Mouse (Mus musculus) midbrain, postnatal 0 days (tissue): Measurements from ENCODE around the gene Gm853. TPM values are rescaled to one million over a fixed set of nuclear protein-coding genes. Genes with fewer than 3 reads are reported as not detected.

Experiments
- ATAC-seq: fragments of 200-750 bp; cut with Nextera tagmentation; 2 replicates; pipeline ENCODE4 v1.8.0; 2017; ENCODE audit warnings: moderate number of reproducible peaks, mild to moderate bottlenecking, moderate TSS enrichment, moderate library complexity; ENCODE audit not compliant: low FRiP score
- DNase-seq: peaks from one replicate; pipeline ENCODE4 v3.0.0-alpha.2; 2015; ENCODE audit warnings: low spot score
- H3K27ac ChIP-seq: fragments of 300-500 bp; sonication (generic); 2 replicates; pipeline ENCODE4 v1.5.1; 2014; ENCODE audit warnings: low read depth, mild to moderate bottlenecking, low read length, mixed read lengths
- H3K27me3 ChIP-seq: fragments of 300-500 bp; sonication (generic); 2 replicates; pipeline ENCODE4 v1.6.1; 2014; ENCODE audit warnings: low read length, control low read depth, mixed read lengths; ENCODE audit not compliant: insufficient read depth
- H3K36me3 ChIP-seq: fragments of 300-500 bp; sonication (generic); 2 replicates; pipeline ENCODE4 v1.6.1; 2014; ENCODE audit warnings: low read length, control low read depth, mixed read lengths; ENCODE audit not compliant: insufficient read depth
- H3K4me1 ChIP-seq: fragments of 300-500 bp; sonication (generic); 2 replicates; pipeline ENCODE4 v1.6.1; 2014; ENCODE audit warnings: mild to moderate bottlenecking, control low read depth, antibody characterized with exemption, low read length, mixed read lengths; ENCODE audit not compliant: insufficient read depth
- H3K4me2 ChIP-seq: fragments of 300-500 bp; sonication (generic); 2 replicates; pipeline ENCODE4 v1.6.1; 2014; ENCODE audit warnings: low read depth, mild to moderate bottlenecking, low read length, mixed read lengths; ENCODE audit not compliant: poor library complexity, severe bottlenecking
- H3K4me3 ChIP-seq: fragments of 300-500 bp; sonication (generic); 2 replicates; pipeline ENCODE4 v1.5.1; 2014; ENCODE audit warnings: low read depth, mild to moderate bottlenecking, low read length, moderate library complexity
- H3K9ac ChIP-seq: fragments of 300-500 bp; sonication (generic); replicated peaks from 2 replicates; pipeline ENCODE4 v1.6.1; 2014; ENCODE audit warnings: mild to moderate bottlenecking, low read length, moderate library complexity, mixed read lengths; ENCODE audit not compliant: poor library complexity, severe bottlenecking
- H3K9me3 ChIP-seq: fragments of 300-500 bp; sonication (generic); 2 replicates; pipeline ENCODE4 v1.6.1; 2016; ENCODE audit warnings: low read length, control low read depth
- CTCF ChIP-seq: IDR thresholded peaks from 2 replicates; pipeline ENCODE4 v1.5.1; 2016; ENCODE audit warnings: antibody characterized with exemption, mild to moderate bottlenecking
- WGBS: fragments of 180-500 bp; shearing (Covaris S2); extraction: QIAGEN DNeasy Blood & Tissue Kit; methylation state at CpG from one replicate; pipeline ENCODE4 v1.1.7; 2014; 5-methylcytosine and 5-hydroxymethylcytosine counted together
- polyA plus RNA-seq: library from polyadenylated mRNA; unstranded; fragments of >200 nt; fragmentation: Nextera tagmentation; extraction: Ambion mirVana; gene quantifications from 2 replicates; pipeline ENCODE4 v1.2.1, GENCODE M21; 2015
- total RNA-seq: library from RNA; depleted of rRNA; stranded (reverse); fragments of >200 nt; gene quantifications from 2 replicates; pipeline ENCODE4 v1.2.3, GENCODE M21; 2014

The Gm853 gene
- total and polyA plus RNA-seq, 2 experiments from 2014 or later = 0.49 TPM; not detected in 1

DNA sequence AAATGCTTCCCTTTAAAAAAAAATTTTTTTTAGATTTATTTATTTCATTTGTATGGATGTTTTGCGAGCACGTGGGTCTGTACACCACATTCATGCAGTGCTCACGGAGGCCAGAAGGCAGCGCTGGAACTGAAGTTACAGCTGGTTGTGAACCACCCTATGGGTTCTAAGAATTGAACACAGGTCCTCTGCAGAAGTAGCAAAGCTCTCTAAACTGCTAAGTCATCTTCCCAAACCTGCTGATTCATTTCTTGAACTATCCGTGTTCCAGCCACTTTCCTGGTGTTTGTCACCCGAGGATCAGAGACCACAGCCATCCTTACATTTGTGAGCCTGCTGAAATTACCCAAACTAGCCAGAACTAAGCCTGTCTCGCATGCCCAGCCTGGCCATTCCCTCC lies 9.8 kb downstream of the Gm853 start:
- H3K4me3 ChIP-seq = no peak overlapping the region
- H3K27me3 ChIP-seq = no peaks in the 10 kb centered on the region
- H3K4me2 ChIP-seq = no peak overlapping the region
- no peak overlapping the region for H3K9ac ChIP-seq
- no peaks in the 10 kb centered on the region for H3K9me3 ChIP-seq
- no peaks in the 10 kb centered on the region for H3K36me3 ChIP-seq
- H3K4me1 ChIP-seq = no peaks in the 10 kb centered on the region
- ATAC-seq (no peak), DNase-seq (no peak)
- H3K27ac ChIP-seq = no peak overlapping the region
- TF ChIP-seq CTCF = no peak
- 78% methylated on average over 7 of the region's 7 CpGs for WGBS

DNA sequence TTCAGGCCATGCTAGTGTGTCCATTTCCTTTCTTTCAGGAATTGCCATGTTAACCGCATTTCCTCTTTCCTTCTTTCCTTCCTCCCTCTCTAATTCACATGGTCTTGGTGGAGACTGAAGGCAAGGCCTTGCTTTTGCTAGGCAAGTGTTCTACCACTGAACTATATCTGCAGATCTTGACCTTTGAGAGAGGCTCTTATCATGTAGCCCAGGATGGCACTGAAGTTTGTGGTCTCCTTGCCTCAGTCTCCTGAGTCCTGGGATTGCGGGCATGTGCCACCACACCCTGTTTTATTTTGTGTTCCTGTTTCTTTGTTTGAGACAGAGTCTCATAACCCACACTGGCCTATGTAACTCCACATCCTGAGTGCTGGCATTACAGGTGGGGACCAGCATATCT lies 10.3 kb downstream of the Gm853 start:
- no peaks in the 10 kb centered on the region for H3K4me1 ChIP-seq
- WGBS = 84% methylated on average over 2 of the region's 2 CpGs
- no peak overlapping the region for H3K9ac ChIP-seq
- TF ChIP-seq CTCF = no peak
- H3K4me3 ChIP-seq = no peak overlapping the region
- no peak overlapping the region for H3K4me2 ChIP-seq
- no peaks in the 10 kb centered on the region for H3K9me3 ChIP-seq
- DNase-seq (no peak), ATAC-seq (no peak)
- H3K36me3 ChIP-seq = no peaks in the 10 kb centered on the region
- H3K27me3 ChIP-seq = no peaks in the 10 kb centered on the region
- H3K27ac ChIP-seq = no peak overlapping the region

DNA sequence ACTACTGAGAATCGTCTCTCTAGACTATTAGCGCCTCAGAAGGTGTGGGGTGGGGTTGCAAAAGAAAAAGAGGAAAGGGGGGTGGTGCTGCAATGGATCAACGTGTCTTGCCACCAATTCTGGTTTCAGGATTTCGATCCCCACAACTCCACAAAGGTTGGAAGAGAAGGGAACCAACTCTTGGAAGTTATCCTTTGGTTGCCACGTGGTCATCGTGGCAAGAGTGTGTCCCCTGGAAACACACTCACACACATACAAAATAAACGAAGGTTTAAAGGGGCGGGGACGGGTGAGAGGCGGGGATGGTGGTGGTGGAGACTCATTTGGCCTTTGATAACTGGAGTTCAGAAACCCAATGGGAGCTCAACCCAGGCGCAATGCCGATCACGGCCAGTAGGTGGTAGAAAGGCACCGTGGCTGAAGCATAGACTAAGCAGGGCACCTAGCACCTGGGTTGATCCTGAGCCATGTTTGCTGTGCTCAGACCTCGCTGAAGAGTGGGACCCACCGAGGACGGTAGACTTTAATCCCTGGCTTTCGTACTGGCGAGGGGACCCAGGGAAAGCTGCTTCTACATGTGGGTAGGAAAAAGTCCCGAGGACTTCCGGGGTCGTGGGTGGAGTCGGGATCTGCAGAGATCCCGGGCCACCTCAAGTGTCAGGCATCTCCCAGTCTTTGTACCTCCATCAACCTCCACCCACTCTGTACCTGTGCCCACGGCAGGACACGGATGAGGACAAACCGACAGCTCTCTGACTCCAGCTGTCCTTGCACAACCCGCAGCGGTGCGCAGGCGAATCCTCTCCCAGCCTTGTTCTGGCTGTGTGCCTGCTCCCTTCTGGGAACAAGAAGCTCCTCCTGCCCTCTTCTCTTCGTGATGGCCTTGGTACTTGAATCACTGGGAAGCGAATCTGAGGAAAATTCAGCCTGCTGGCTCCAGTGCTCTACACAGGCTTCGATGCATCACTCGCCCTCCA lies 23.2 kb downstream of the Gm853 start:
- H3K27ac ChIP-seq = no peak overlapping the region
- peak; percentile 82 for DNase-seq
- TF ChIP-seq CTCF = peak; percentile 96
- H3K4me1 ChIP-seq = peaks cover 5% of the 10 kb centered on the region; the same call in 1 of the 2 replicates
- ATAC-seq = peak; percentile 74
- H3K36me3 ChIP-seq = no peaks in the 10 kb centered on the region
- H3K9me3 ChIP-seq = no peaks in the 10 kb centered on the region
- 14% methylated on average over 35 of the region's 35 CpGs for WGBS
- H3K9ac ChIP-seq = peak overlapping the region; percentile 47
- peak overlapping the region; percentile 26 for H3K4me3 ChIP-seq
- H3K27me3 ChIP-seq = no peaks in the 10 kb centered on the region
- H3K4me2 ChIP-seq = peak overlapping the region; percentile 52

DNA sequence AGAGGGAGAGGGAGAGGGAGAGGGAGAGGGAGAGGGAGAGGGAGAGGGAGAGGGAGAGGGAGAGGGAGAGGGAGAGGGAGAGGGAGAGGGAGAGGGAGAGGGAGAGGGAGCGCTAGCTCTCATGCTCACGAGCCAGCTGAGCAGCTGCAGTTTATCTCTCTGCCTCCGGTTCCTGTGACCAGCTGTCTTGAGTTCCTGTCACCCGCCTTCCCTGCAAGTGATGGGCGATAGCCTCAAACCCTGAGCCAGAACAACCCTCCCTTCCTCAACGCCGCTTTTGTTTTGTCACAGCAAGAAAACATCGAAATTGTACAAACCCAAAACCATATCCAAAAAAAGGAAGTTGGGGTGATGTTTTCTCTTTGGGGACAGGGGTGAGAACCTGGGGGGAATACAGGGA lies 25.7 kb downstream of the Gm853 start:
- TF ChIP-seq CTCF = no peak
- no peaks in the 10 kb centered on the region for H3K27me3 ChIP-seq
- no peaks in the 10 kb centered on the region for H3K9me3 ChIP-seq
- H3K27ac ChIP-seq = no peak overlapping the region
- no peak overlapping the region for H3K4me2 ChIP-seq
- ATAC-seq = no peak
- H3K4me1 ChIP-seq = peaks cover 5% of the 10 kb centered on the region; the same call in 1 of the 2 replicates
- H3K36me3 ChIP-seq = no peaks in the 10 kb centered on the region
- no peak overlapping the region for H3K4me3 ChIP-seq
- 86% methylated on average over 8 of the region's 8 CpGs for WGBS
- no peak for DNase-seq
- H3K9ac ChIP-seq = no peak overlapping the region

DNA sequence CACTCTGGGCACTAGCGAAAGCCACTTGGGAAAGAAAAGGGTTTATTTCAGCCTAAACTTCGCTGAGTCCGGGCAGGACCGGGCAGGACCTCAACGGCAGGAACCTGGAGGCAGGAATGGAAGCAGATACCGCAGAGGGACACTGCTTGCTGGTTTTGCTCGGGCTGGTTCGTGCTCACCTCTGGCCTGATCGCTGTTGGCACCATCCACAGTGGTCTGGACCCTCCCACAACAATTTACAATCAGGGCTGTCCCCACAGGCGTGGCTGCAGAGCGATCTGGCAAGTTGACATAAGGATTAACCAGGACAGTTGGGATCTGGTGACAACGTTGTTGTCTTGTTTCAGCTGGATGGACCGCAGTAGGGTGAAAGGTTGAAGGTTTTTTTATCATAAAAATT lies 26.3 kb downstream of the Gm853 start:
- DNase-seq = no peak
- no peak for ATAC-seq
- TF ChIP-seq CTCF = no peak

DNA sequence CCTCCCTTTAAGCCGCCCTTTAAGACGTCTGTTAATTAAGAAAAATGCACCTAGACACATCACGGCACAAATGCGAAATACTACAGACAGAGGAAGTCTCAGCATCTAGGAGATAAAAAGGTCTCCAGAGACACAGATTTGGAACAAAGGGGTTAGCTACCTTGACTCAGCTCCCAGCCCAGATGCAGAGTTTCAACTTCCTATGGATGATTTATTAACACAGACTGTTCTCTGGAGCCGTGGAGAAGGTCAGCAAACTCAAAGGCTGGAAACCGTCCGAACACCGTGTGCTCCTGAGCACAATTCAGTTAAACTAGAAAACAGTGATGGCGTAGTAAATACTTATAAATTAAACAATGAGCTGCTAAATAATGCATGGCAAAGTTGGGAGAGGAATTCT lies 29.9 kb downstream of the Gm853 start:
- Histone ChIP-seq H3K9me3 (no peaks in the 10 kb centered on the region), H3K4me3 (no peak overlapping the region), H3K4me2 (no peak overlapping the region), H3K4me1 (no peaks in the 10 kb centered on the region), H3K9ac (no peak overlapping the region), H3K27ac (no peak overlapping the region), H3K36me3 (no peaks in the 10 kb centered on the region), H3K27me3 (no peaks in the 10 kb centered on the region)
- TF ChIP-seq CTCF = no peak
- ATAC-seq (no peak), DNase-seq (no peak)
- WGBS = 51% methylated on average over 9 of the region's 9 CpGs

More for the DNA sequence above, 26.3 kb downstream of the Gm853 start:
- no peak overlapping the region for H3K9ac ChIP-seq
- no peaks in the 10 kb centered on the region for H3K36me3 ChIP-seq
- peaks cover 5% of the 10 kb centered on the region; the same call in 1 of the 2 replicates for H3K4me1 ChIP-seq
- H3K27me3 ChIP-seq = no peaks in the 10 kb centered on the region
- no peak overlapping the region for H3K4me2 ChIP-seq
- no peak overlapping the region for H3K27ac ChIP-seq
- 76% methylated on average over 13 of the region's 13 CpGs for WGBS
- H3K4me3 ChIP-seq = no peak overlapping the region
- H3K9me3 ChIP-seq = no peaks in the 10 kb centered on the region
